Mouse (Mus musculus) forebrain, embryonic 15.5 days (tissue): ENCODE data around the gene Pitpnb. TPM values are rescaled to one million over a fixed set of nuclear protein-coding genes. Genes with fewer than 3 reads are reported as not detected.

Experiments
- ATAC-seq: fragments of 200-750 bp; cut with Nextera tagmentation; replicated peaks from 2 replicates; pipeline ENCODE4 v1.8.0; 2017; ENCODE audit warnings: mild to moderate bottlenecking, moderate TSS enrichment, moderate library complexity
- H3K27ac ChIP-seq: fragments of 300-500 bp; sonication (generic); replicated peaks from 2 replicates; pipeline ENCODE4 v1.5.1; 2015; ENCODE audit warnings: mild to moderate bottlenecking, inconsistent platforms
- H3K27me3 ChIP-seq: fragments of 300-500 bp; sonication (generic); 2 replicates; pipeline ENCODE4 v1.6.1; 2015; ENCODE audit warnings: inconsistent platforms
- H3K36me3 ChIP-seq: fragments of 300-500 bp; sonication (generic); 2 replicates; pipeline ENCODE4 v1.6.1; 2015; ENCODE audit warnings: mild to moderate bottlenecking, inconsistent platforms
- H3K4me1 ChIP-seq: fragments of 300-500 bp; sonication (generic); 2 replicates; pipeline ENCODE4 v1.6.1; 2015; ENCODE audit warnings: inconsistent platforms
- H3K4me2 ChIP-seq: fragments of 300-500 bp; sonication (generic); replicated peaks from 2 replicates; pipeline ENCODE4 v1.6.1; 2015; ENCODE audit warnings: mild to moderate bottlenecking, inconsistent platforms
- H3K4me3 ChIP-seq: fragments of 300-500 bp; sonication (generic); 2 replicates; pipeline ENCODE4 v1.5.1; 2015; ENCODE audit warnings: mild to moderate bottlenecking, inconsistent platforms
- H3K9ac ChIP-seq: fragments of 300-500 bp; sonication (generic); replicated peaks from 2 replicates; pipeline ENCODE4 v1.6.1; 2015; ENCODE audit warnings: mild to moderate bottlenecking, inconsistent platforms
- H3K9me3 ChIP-seq: fragments of 300-500 bp; sonication (generic); 2 replicates; pipeline ENCODE4 v1.6.1; 2016; ENCODE audit warnings: inconsistent platforms
- WGBS: fragments of 180-500 bp; shearing (Covaris S2); methylation state at CpG from one replicate; pipeline ENCODE4 v1.1.7; 2015; ENCODE audit warnings: mixed read lengths; 5-methylcytosine and 5-hydroxymethylcytosine counted together
- polyA plus RNA-seq: library from polyadenylated mRNA; unstranded; fragments of >200 nt; fragmentation: Nextera tagmentation; extraction: Ambion mirVana; gene quantifications from 2 replicates; pipeline ENCODE4 v1.2.1, GENCODE M21; 2015

The Pitpnb gene
- polyA plus RNA-seq: 99.5 and 102 TPM in 2 replicates

GRCm38 (mm10) chr5:111330417-111331098 lies at the start of gene Pitpnb:
Gene Pitpnb (plus strand): TSS chr5:111330763.
- H3K4me1 ChIP-seq: peaks cover 20% of the 10 kb centered on the region
- peak within 1 kb of the TSS; percentile 79 for H3K4me3 ChIP-seq
- H3K9ac ChIP-seq: peak within 1 kb of the TSS; percentile 86
- no peaks in the 10 kb centered on the region for H3K27me3 ChIP-seq
- no peaks in the 10 kb centered on the region for H3K9me3 ChIP-seq
- H3K4me2 ChIP-seq: peak within 1 kb of the TSS; percentile 73
- WGBS: under 1% methylated on average over 78 of the region's 78 CpGs
- H3K27ac ChIP-seq: peak within 1 kb of the TSS; percentile 82
- ATAC-seq: peak; percentile 99
- H3K36me3 ChIP-seq: peaks cover 14% of the 10 kb centered on the region; the same call in 1 of the 2 replicates

DNA sequence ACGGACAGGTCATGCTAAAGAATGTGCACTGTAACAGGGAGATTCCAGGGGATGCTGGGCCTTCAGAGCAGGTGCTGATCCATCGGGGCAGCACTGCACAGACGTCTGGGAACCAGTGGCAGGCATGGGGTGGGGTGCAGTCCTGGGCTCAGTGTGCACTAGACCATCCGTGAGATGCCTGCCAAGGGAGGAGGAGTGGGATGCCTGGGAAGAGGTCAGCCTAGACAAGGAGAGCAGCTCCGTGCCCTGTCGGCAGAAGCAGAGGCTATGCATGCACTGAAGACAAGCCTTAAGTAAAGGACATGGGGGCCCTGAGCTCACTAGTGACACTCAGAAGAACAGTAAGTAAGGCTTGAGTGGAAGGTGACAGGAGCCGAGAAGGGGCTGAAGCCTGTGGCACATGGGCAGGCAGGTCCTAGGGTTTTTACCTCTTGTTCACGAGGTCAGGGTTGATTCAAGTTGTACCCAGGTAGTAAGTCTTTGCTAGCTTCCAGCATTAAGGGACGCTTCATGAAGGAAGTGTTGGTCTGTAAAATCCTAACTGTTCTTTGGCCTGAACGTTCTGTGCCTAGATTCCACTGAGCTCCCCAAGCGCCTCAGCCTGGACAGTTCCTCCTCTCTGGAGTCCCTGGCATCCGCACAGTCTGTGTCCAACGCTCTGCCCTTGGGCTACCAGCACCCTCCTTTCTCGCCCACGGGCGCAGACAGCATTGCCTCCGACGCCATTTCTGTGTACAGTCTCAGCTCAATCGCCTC lies 46.0 kb upstream of the Pitpnb start:
- Histone ChIP-seq H3K36me3 (peaks cover 81% of the 10 kb centered on the region), H3K27ac (no peak overlapping the region), H3K9ac (no peak overlapping the region), H3K9me3 (no peaks in the 10 kb centered on the region), H3K4me2 (no peak overlapping the region), H3K4me3 (no peak overlapping the region), H3K4me1 (0 out of 2 replicates have a peak, but pooled peaks cover 2% of the 10 kb centered on the region), H3K27me3 (no peaks in the 10 kb centered on the region)
- no peak for ATAC-seq
- WGBS: 88% methylated on average over 19 of the region's 19 CpGs

DNA sequence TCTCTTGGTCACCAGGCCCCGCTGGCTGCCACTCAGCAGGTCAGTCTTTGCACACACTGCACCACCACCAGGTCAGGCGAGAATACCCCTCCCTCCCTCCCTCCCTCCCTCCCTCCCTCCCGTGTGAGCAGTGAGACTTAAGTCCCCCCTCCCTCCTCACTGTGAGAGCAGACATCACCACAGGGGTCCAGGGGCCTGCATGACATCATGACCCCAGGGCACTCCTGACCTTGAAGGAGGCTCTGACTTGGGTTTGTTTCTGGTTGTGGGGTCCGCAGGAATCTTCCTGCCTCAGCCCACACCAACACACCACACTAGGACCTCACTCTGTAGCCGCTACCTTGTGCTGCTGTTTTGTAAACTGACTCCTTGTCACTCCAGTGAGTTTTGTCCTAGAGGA lies 43.0 kb upstream of the Pitpnb start:
- no peak overlapping the region for H3K27ac ChIP-seq
- WGBS: 59% methylated on average over 5 of the region's 5 CpGs
- H3K9me3 ChIP-seq: no peaks in the 10 kb centered on the region
- H3K27me3 ChIP-seq: no peaks in the 10 kb centered on the region
- H3K9ac ChIP-seq: no peak overlapping the region
- H3K4me1 ChIP-seq: peaks cover 16% of the 10 kb centered on the region
- H3K36me3 ChIP-seq: peaks cover 55% of the 10 kb centered on the region
- no peak for ATAC-seq
- no peak overlapping the region for H3K4me3 ChIP-seq
- H3K4me2 ChIP-seq: no peak overlapping the region

GRCm38 (mm10) chr5:111288486-111288885 lies 42.1 kb upstream of the Pitpnb start:
- no peak for ATAC-seq
- WGBS: 88% methylated on average over 11 of the region's 11 CpGs
- H3K36me3 ChIP-seq: peaks cover 46% of the 10 kb centered on the region
- H3K9me3 ChIP-seq: no peaks in the 10 kb centered on the region
- H3K4me1 ChIP-seq: peaks cover 16% of the 10 kb centered on the region
- H3K9ac ChIP-seq: no peak overlapping the region
- no peak overlapping the region for H3K4me3 ChIP-seq
- H3K27me3 ChIP-seq: no peaks in the 10 kb centered on the region
- H3K27ac ChIP-seq: no peak overlapping the region
- H3K4me2 ChIP-seq: no peak overlapping the region

DNA sequence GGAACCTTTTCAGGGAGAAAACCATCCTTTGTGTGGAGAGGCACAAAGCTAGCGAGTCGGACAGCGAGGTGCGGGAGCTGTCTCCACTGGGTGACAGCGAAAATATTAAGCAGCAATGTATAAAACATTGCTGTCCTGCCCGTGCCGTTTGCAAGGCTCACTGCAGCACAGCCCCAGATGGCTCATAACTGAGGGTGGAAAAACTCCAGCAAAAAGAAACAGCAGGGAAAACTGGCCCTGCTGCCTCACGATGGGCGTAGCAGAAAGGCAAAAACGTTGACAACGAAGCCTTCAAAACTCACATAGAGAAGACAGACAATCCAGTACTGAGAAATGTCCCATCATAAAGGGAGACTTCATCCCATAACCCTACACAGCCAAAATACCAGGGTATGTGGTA lies 40.5 kb upstream of the Pitpnb start:
- Histone ChIP-seq H3K4me1 (peaks cover 16% of the 10 kb centered on the region), H3K27me3 (no peaks in the 10 kb centered on the region), H3K27ac (peak overlapping the region; percentile 48), H3K36me3 (peaks cover 30% of the 10 kb centered on the region), H3K4me2 (no peak overlapping the region), H3K9ac (no peak overlapping the region), H3K4me3 (no peak overlapping the region), H3K9me3 (no peaks in the 10 kb centered on the region)
- 0 out of 2 replicates have a peak, but pooled peaks have one; percentile 27 for ATAC-seq
- WGBS: 50% methylated on average over 11 of the region's 11 CpGs

- Histone ChIP-seq H3K4me3 (no peak overlapping the region), H3K4me2 (no peak overlapping the region), H3K27me3 (no peaks in the 10 kb centered on the region), H3K4me1 (peaks cover 16% of the 10 kb centered on the region), H3K27ac (peak overlapping the region; percentile 41), H3K9me3 (no peaks in the 10 kb centered on the region), H3K9ac (no peak overlapping the region), H3K36me3 (peaks cover 16% of the 10 kb centered on the region; the same call in 1 of the 2 replicates)
- ATAC-seq: peak; percentile 61; the same call in 1 of the 2 replicates
- 62% methylated on average over 10 of the region's 10 CpGs for WGBS
These were observed 38.9 kb upstream of the Pitpnb start for GRCm38 (mm10) chr5:111291639-111292038.

- no peak overlapping the region for H3K27ac ChIP-seq
- no peaks in the 10 kb centered on the region for H3K27me3 ChIP-seq
- no peak overlapping the region for H3K4me2 ChIP-seq
- no peaks in the 10 kb centered on the region for H3K4me1 ChIP-seq
- H3K4me3 ChIP-seq: no peak overlapping the region
- WGBS: 69% methylated on average over 5 of the region's 5 CpGs
- no peak for ATAC-seq
- H3K9ac ChIP-seq: no peak overlapping the region
- no peaks in the 10 kb centered on the region for H3K36me3 ChIP-seq
- H3K9me3 ChIP-seq: no peaks in the 10 kb centered on the region
These were observed 32.8 kb upstream of the Pitpnb start for GRCm38 (mm10) chr5:111297801-111298200.

DNA sequence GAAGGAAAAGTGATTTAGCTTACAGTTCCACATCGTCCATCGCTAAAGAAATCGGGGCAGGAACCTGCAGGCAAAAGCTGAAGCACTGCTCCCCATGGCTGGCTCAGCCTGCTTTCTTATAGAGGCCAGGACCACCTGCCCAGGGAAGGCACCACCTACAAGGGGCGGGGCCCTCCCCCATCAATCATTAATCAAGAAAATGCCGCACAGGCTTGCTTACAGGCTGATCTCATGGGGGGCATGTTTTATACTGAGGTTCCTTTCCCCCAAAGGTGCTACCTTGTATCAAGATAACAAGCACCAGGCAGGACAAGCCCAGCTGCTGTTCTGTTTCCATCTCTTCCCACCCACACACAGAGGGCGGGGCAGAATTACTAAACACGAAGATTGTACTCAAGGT lies 31.9 kb upstream of the Pitpnb start:
- no peaks in the 10 kb centered on the region for H3K36me3 ChIP-seq
- no peaks in the 10 kb centered on the region for H3K4me1 ChIP-seq
- no peaks in the 10 kb centered on the region for H3K9me3 ChIP-seq
- H3K27me3 ChIP-seq: no peaks in the 10 kb centered on the region
- no peak overlapping the region for H3K4me3 ChIP-seq
- WGBS: 53% methylated on average over 7 of the region's 7 CpGs
- H3K27ac ChIP-seq: no peak overlapping the region
- no peak for ATAC-seq
- no peak overlapping the region for H3K9ac ChIP-seq
- H3K4me2 ChIP-seq: no peak overlapping the region

DNA sequence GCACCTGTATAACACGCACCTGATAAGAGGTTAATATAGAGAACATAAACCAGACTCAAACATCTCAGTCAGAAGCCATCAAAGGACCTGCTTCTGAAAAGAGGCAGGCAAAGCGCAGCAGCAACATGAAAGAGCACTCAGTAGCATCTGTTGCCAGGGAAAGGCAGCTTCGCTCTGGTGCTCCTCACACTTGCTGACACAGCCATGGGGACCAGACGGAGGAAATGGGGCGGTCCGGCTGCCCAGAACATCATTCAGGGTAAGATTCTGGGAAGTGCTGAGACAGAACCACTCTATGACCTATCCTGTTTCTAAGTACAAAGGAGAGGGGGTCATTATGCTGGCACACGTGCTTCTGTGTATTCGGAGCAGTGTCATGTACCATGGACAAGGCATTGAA lies 29.8 kb upstream of the Pitpnb start:
- no peak overlapping the region for H3K4me2 ChIP-seq
- H3K4me3 ChIP-seq: no peak overlapping the region
- no peaks in the 10 kb centered on the region for H3K27me3 ChIP-seq
- WGBS: 72% methylated on average over 8 of the region's 8 CpGs
- no peak for ATAC-seq
- H3K36me3 ChIP-seq: no peaks in the 10 kb centered on the region
- no peak overlapping the region for H3K27ac ChIP-seq
- H3K9me3 ChIP-seq: no peaks in the 10 kb centered on the region
- no peaks in the 10 kb centered on the region for H3K4me1 ChIP-seq
- no peak overlapping the region for H3K9ac ChIP-seq

GRCm38 (mm10) chr5:111301736-111302135 lies 28.8 kb upstream of the Pitpnb start:
- 78% methylated on average over 7 of the region's 7 CpGs for WGBS
- ATAC-seq: no peak
- Histone ChIP-seq H3K4me2 (no peak overlapping the region), H3K27me3 (no peaks in the 10 kb centered on the region), H3K9me3 (no peaks in the 10 kb centered on the region), H3K27ac (no peak overlapping the region), H3K4me1 (no peaks in the 10 kb centered on the region), H3K9ac (no peak overlapping the region), H3K36me3 (no peaks in the 10 kb centered on the region), H3K4me3 (no peak overlapping the region)

GRCm38 (mm10) chr5:111304730-111305129 lies 25.8 kb upstream of the Pitpnb start:
- no peak for ATAC-seq
- no peak overlapping the region for H3K9ac ChIP-seq
- H3K36me3 ChIP-seq: no peaks in the 10 kb centered on the region
- no peaks in the 10 kb centered on the region for H3K4me1 ChIP-seq
- 93% methylated on average over 3 of the region's 3 CpGs for whole genome bisulfite sequencing
- H3K27ac ChIP-seq: no peak overlapping the region
- H3K27me3 ChIP-seq: no peaks in the 10 kb centered on the region
- no peak overlapping the region for H3K4me2 ChIP-seq
- no peak overlapping the region for H3K4me3 ChIP-seq
- no peaks in the 10 kb centered on the region for H3K9me3 ChIP-seq

- H3K36me3 ChIP-seq: no peaks in the 10 kb centered on the region
- H3K4me2 ChIP-seq: no peak overlapping the region
- no peaks in the 10 kb centered on the region for H3K27me3 ChIP-seq
- no peak overlapping the region for H3K4me3 ChIP-seq
- H3K9me3 ChIP-seq: no peaks in the 10 kb centered on the region
- no peak overlapping the region for H3K27ac ChIP-seq
- WGBS: 80% methylated on average over 6 of the region's 6 CpGs
- no peak for ATAC-seq
- H3K4me1 ChIP-seq: no peaks in the 10 kb centered on the region
- no peak overlapping the region for H3K9ac ChIP-seq
These were observed 20.4 kb upstream of the Pitpnb start for GRCm38 (mm10) chr5:111310185-111310584.
